ENCODE assay signal across 23 mouse cellular contexts in the genomic region with DNA sequence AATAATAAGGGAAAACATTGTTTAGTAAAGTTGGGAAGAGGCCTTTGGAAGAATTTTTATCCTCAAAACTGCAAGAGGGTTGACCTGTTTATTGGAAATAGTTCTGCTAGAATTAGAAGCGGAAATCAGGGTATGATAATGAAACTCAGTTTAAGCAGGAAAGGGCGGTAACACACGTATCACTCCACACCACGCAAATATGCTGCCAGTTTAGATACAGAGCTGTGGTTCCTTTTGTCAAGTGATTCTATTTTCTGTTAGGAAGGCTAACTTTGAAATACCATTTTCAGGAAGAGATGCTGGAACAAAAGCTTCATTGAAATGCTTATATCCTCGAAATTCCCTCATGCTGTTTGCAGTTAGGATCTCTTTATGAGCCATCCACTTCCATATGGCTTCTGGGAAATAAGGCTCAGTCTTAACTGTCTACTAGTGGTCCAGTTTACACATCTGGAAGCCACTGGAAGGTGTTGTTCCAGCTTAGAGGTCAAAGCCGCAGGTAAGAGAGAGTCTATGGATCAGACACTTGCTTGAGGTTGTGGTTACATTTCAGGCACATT. TPM values are rescaled to one million over a fixed set of nuclear protein-coding genes. Genes with fewer than 3 reads are reported as not detected.
A peak's percentile ranks its signal among the peaks of the same experiment; 100 is the strongest.
DNase-seq lines count a peak whose midpoint lies in the region; ATAC-seq and TF ChIP-seq lines count a peak whose summit lies in the region.
"Had no signal": no experiment of that assay in that cellular context is flagged by ENCODE, and none has a peak within 500 bp of the region (broad histone marks: within the 10 kb centered on the region; RNA-seq: fewer than 3 reads in every experiment).

No protein-coding gene starts in this region.

- no peaks in the 10 kb centered on the region for H3K27me3 ChIP-seq in MEL (ENCODE audit: control insufficient read depth in 1 of 2, insufficient read depth in 2 of 2, low read length in 2 of 2)
- no peaks in the 10 kb centered on the region for H3K27me3 ChIP-seq in liver, embryonic 15.5 days
- H3K27me3 ChIP-seq: midbrain, embryonic 15.5 days; Patski; stomach, embryonic 15.5 days had no signal

- no peak; the same call in 1 of the 2 replicates for TF ChIP-seq RAD21 in MEL (IDR thresholded peaks at IDR 0.05; ENCODE audit: low read depth, low read length)

- H3K4me1 ChIP-seq in MEL (ENCODE audit: control insufficient read depth in 1 of 2, insufficient read depth in 2 of 2, low read length in 2 of 2), result peaks cover 39 to 45% of the 10 kb centered on the region in 2 experiments
- peaks cover 47% of the 10 kb centered on the region for H3K4me1 ChIP-seq in liver, embryonic 15.5 days (replicated peaks)
- H3K4me1 ChIP-seq: midbrain, embryonic 15.5 days; stomach, embryonic 15.5 days had no signal

- TF ChIP-seq CTCF in MEL (IDR thresholded peaks at IDR 0.05 in 2 of 3, conservative IDR thresholded peaks at IDR 0.05 in 1 of 3; ENCODE audit: control insufficient read depth in 1 of 3, insufficient read depth in 1 of 3, low read depth in 2 of 3, low read length in 3 of 3, poor library complexity in 1 of 3, severe bottlenecking in 1 of 3), result no peak

- WGBS in liver, embryonic 15.5 days (ENCODE audit: insufficient replicate concordance), result 33% methylated on average over 6 of the region's 6 CpGs

- H3K27ac ChIP-seq in MEL (ENCODE audit: control insufficient read depth, low read depth, low read length), result peak overlapping the region; percentile 99
- peak overlapping the region; percentile 29; the same call in 1 of the 2 replicates for H3K27ac ChIP-seq in liver, embryonic 15.5 days (replicated peaks)
- H3K27ac ChIP-seq: kidney, postnatal 0 days; midbrain, embryonic 15.5 days; stomach, embryonic 15.5 days had no signal

- peaks cover 0 to 62% of the 10 kb centered on the region in 2 experiments; a peak in 2 of 4 replicates for H3K36me3 ChIP-seq in MEL (ENCODE audit: control insufficient read depth in 1 of 2, insufficient read depth in 2 of 2, low read length in 2 of 2)
- no peaks in the 10 kb centered on the region for H3K36me3 ChIP-seq in liver, embryonic 15.5 days (replicated peaks)
- H3K36me3 ChIP-seq: midbrain, embryonic 15.5 days; stomach, embryonic 15.5 days had no signal

- no peak for DNase-seq in frontal cortex, postnatal 14 days (ENCODE audit: low spot score in 2 of 2)
- DNase-seq in MEL (ENCODE audit: low read depth, low spot score), result peak; percentile 88
- DNase-seq in c-Kit-positive CD71-positive TER-119-positive erythroid progenitor cells, embryonic 14.5 days (ENCODE audit: low spot score), result peak; percentile 42
- DNase-seq in adrenal gland, adult (ENCODE audit: inconsistent age in 2 of 2, low spot score in 1 of 2), result no peak
- no peak for DNase-seq in kidney, adult 18-20 months
- no peak for DNase-seq in heart, adult 8-10 months (ENCODE audit: low spot score)
- DNase-seq: cerebellum, adult 11 months; cerebellum, adult 9-11 months; forebrain, postnatal 0 days; lung, adult 18-20 months; lung, postnatal 10 days; right cerebral cortex, adult 18-20 months; right cerebral cortex, postnatal 4 days; thymus, postnatal 25 days had no signal

- H3K79me2 ChIP-seq in MEL (ENCODE audit: control insufficient read depth, insufficient read depth, low read length, poor library complexity), result no peaks in the 10 kb centered on the region

- peak; percentile 71 for ATAC-seq in frontal cortex, adult (ENCODE audit: low TSS enrichment)
- ATAC-seq in liver, embryonic 15.5 days (ENCODE audit: insufficient read depth), result peak; percentile 49; the same call in 1 of the 2 replicates
- ATAC-seq: forebrain, postnatal 0 days; intestine, postnatal 0 days; midbrain, embryonic 15.5 days had no signal

- peak overlapping the region; percentile 29 for H3K4me2 ChIP-seq in liver, embryonic 15.5 days
- H3K4me2 ChIP-seq: heart, embryonic 11.5 days; midbrain, embryonic 15.5 days; stomach, embryonic 15.5 days had no signal

- TF ChIP-seq POLR2A in MEL (IDR thresholded peaks at IDR 0.05; ENCODE audit: control insufficient read depth in 1 of 2, insufficient read depth in 1 of 2, low read depth in 1 of 2, low read length in 2 of 2, poor library complexity in 1 of 2), result no peak; a peak in 1 of 4 replicates

- peak overlapping the region; percentile 47 for H3K9ac ChIP-seq in MEL (ENCODE audit: control insufficient read depth, low read depth, low read length, poor library complexity, severe bottlenecking)
- no peak overlapping the region for H3K9ac ChIP-seq in liver, embryonic 15.5 days
- H3K9ac ChIP-seq: forebrain, postnatal 0 days; midbrain, embryonic 15.5 days; stomach, embryonic 15.5 days had no signal

- TF ChIP-seq EP300 in MEL (IDR thresholded peaks at IDR 0.05; ENCODE audit: low read depth in 1 of 2, low read length in 2 of 2), result peak; percentile 99

- no peaks in the 10 kb centered on the region for H3K9me3 ChIP-seq in MEL (replicated peaks; ENCODE audit: insufficient read depth, low read length)
- H3K9me3 ChIP-seq in liver, embryonic 15.5 days (replicated peaks), result no peaks in the 10 kb centered on the region
- H3K9me3 ChIP-seq: midbrain, embryonic 15.5 days; stomach, embryonic 15.5 days had no signal

- H3K4me3 ChIP-seq in MEL (ENCODE audit: control insufficient read depth in 1 of 2, insufficient read depth in 1 of 2, low read depth in 2 of 2, low read length in 2 of 2), result no peak overlapping the region
- no peak overlapping the region for H3K4me3 ChIP-seq in liver, embryonic 15.5 days (replicated peaks)
- H3K4me3 ChIP-seq: midbrain, embryonic 15.5 days; myocyte; stomach, embryonic 15.5 days had no signal

TF ChIP-seq in MEL, 35 proteins besides CTCF, POLR2A, EP300 and RAD21:
- TF ChIP-seq CHD1 (IDR thresholded peaks at IDR 0.05; ENCODE audit: low read depth, low read length), result no peak
- no peak for TF ChIP-seq MYC (IDR thresholded peaks at IDR 0.05; ENCODE audit: low read depth, low read length)
- TF ChIP-seq USF1 (IDR thresholded peaks at IDR 0.05; ENCODE audit: low read depth, low read length), result no peak
- no peak for TF ChIP-seq GABPA (IDR thresholded peaks at IDR 0.05; ENCODE audit: low read depth, low read length)
- no peak for TF ChIP-seq ZKSCAN1 (IDR thresholded peaks at IDR 0.05; ENCODE audit: low read depth, low read length)
- TF ChIP-seq TCF12 (IDR thresholded peaks at IDR 0.05; ENCODE audit: low read depth, low read length), result peak; percentile 96
- no peak for TF ChIP-seq ZMIZ1 (IDR thresholded peaks at IDR 0.05; ENCODE audit: low read depth, low read length)
- TF ChIP-seq MXI1 (IDR thresholded peaks at IDR 0.05; ENCODE audit: low read depth, low read length), result no peak
- no peak; the same call in 1 of the 2 replicates for TF ChIP-seq MAX (IDR thresholded peaks at IDR 0.05; ENCODE audit: low read length)
- TF ChIP-seq ZNF384 (IDR thresholded peaks at IDR 0.05; ENCODE audit: low read depth, low read length), result no peak
- TF ChIP-seq ELF1 (IDR thresholded peaks at IDR 0.05; ENCODE audit: low read depth, low read length), result no peak; the same call in 1 of the 2 replicates
- TF ChIP-seq BHLHE40 (IDR thresholded peaks at IDR 0.05; ENCODE audit: borderline replicate concordance, low read depth, low read length), result peak; percentile 42; the same call in 1 of the 2 replicates
- TF ChIP-seq JUND (IDR thresholded peaks at IDR 0.05; ENCODE audit: low read depth, low read length), result 0 out of 2 replicates have a peak, but pooled peaks have one; percentile 24
- TF ChIP-seq ZC3H11A (IDR thresholded peaks at IDR 0.05; ENCODE audit: low read depth, low read length), result no peak
- TF ChIP-seq RCOR1 (IDR thresholded peaks at IDR 0.05; ENCODE audit: low read depth, low read length), result peak; percentile 90
- peak; percentile 39; the same call in 1 of the 2 replicates for TF ChIP-seq HCFC1 (IDR thresholded peaks at IDR 0.05; ENCODE audit: low read depth, low read length)
- no peak for TF ChIP-seq UBTF (IDR thresholded peaks at IDR 0.05; ENCODE audit: borderline replicate concordance, insufficient read depth, low read depth, low read length)
- TF ChIP-seq NELFE (IDR thresholded peaks at IDR 0.05; ENCODE audit: low read depth, low read length), result no peak
- peak; percentile 65; the same call in 1 of the 2 replicates for TF ChIP-seq MEF2A (IDR thresholded peaks at IDR 0.05; ENCODE audit: extremely low read depth, insufficient replicate concordance, low read depth, low read length, poor library complexity, severe bottlenecking)
- no peak for TF ChIP-seq USF2 (IDR thresholded peaks at IDR 0.05; ENCODE audit: borderline replicate concordance in 1 of 2, insufficient read depth in 1 of 2, low read depth in 1 of 2, low read length in 2 of 2)
- peak; percentile 89 for TF ChIP-seq SIN3A (IDR thresholded peaks at IDR 0.05; ENCODE audit: low read length)
- TF ChIP-seq MYB (IDR thresholded peaks at IDR 0.05; ENCODE audit: low read depth, low read length), result peak; percentile 91
- peak; percentile 85 for TF ChIP-seq ETS1 (IDR thresholded peaks at IDR 0.05; ENCODE audit: low read depth, low read length)
- TF ChIP-seq TAL1 (IDR thresholded peaks at IDR 0.05; ENCODE audit: low read length), result peak; percentile 74
- peak; percentile 97 for TF ChIP-seq GATA1 (IDR thresholded peaks at IDR 0.05; ENCODE audit: low read depth, low read length)
- no peak for TF ChIP-seq TBP (IDR thresholded peaks at IDR 0.05; ENCODE audit: low read depth, low read length)
- no peak for TF ChIP-seq SMC3 (IDR thresholded peaks at IDR 0.05; ENCODE audit: low read depth, low read length)
- TF ChIP-seq NRF1 (IDR thresholded peaks at IDR 0.05; ENCODE audit: insufficient read depth, low read depth, low read length, poor library complexity, severe bottlenecking), result no peak
- no peak for TF ChIP-seq KAT2A (conservative IDR thresholded peaks at IDR 0.05; ENCODE audit: low read depth, low read length)
- no peak for TF ChIP-seq POLR2AphosphoS2 (IDR thresholded peaks at IDR 0.05; ENCODE audit: low read length)
- TF ChIP-seq E2F4 (IDR thresholded peaks at IDR 0.05; ENCODE audit: borderline replicate concordance, low read depth, low read length), result no peak
- TF ChIP-seq MAZ (IDR thresholded peaks at IDR 0.05; ENCODE audit: low read depth, low read length), result no peak
TF ChIP-seq in MEL: peak in this region for 11.

RNA-seq across cellular contexts. Expression of gene Gtdc1, which starts 42.7 kb away (rescaled TPM):
- 7.2 and 8.2 TPM in 2 replicates for total RNA-seq in MEL (2012; rRNA removed)
- 10 to 100 TPM in 1 of 2 experiments, not detected in 1; 14.3 TPM for polyA plus RNA-seq in MEL (2012; ENCODE audit: insufficient read depth in 1 of 2, insufficient read length in 2 of 2, low read depth in 1 of 2, low replicate concordance in 2 of 2, missing spikeins in 1 of 2)
- polyA plus RNA-seq in liver, embryonic 15.5 days (2015; fragmentation: Nextera tagmentation; extraction: Ambion mirVana), result 3.7 and 4.0 TPM in 2 replicates
- 10 to 100 TPM; 16.5 to 21.4 (median 18.4) TPM for total RNA-seq in heart, adult 8-10 months (2022)

Comparison
In these comparisons a context has a peak if more than half of its experiments do, and no peak if none do; other contexts are left out.
1. DNase-seq: peak in MEL (single experiment) and c-Kit-positive CD71-positive TER-119-positive erythroid progenitor cells, embryonic 14.5 days (single experiment); none in frontal cortex, postnatal 14 days (0 of 2), adrenal gland, adult (0 of 2), kidney, adult 18-20 months (single experiment) and heart, adult 8-10 months (single experiment).